Mouse (Mus musculus): ENCODE measurements around the gene Cntnap2.
"Not testable (repeated sequence)": the region's sequence is repeated elsewhere in the genome, so short reads cannot be mapped to it uniquely, and the experiment has no call there.

Gene Cntnap2

GRCm38 (mm10) chr6:47285742-47286141, 2226.6 kb downstream of the Cntnap2 start:
- in situ Hi-C loops (cut with MboI, MseI) = no loop called here

DNA sequence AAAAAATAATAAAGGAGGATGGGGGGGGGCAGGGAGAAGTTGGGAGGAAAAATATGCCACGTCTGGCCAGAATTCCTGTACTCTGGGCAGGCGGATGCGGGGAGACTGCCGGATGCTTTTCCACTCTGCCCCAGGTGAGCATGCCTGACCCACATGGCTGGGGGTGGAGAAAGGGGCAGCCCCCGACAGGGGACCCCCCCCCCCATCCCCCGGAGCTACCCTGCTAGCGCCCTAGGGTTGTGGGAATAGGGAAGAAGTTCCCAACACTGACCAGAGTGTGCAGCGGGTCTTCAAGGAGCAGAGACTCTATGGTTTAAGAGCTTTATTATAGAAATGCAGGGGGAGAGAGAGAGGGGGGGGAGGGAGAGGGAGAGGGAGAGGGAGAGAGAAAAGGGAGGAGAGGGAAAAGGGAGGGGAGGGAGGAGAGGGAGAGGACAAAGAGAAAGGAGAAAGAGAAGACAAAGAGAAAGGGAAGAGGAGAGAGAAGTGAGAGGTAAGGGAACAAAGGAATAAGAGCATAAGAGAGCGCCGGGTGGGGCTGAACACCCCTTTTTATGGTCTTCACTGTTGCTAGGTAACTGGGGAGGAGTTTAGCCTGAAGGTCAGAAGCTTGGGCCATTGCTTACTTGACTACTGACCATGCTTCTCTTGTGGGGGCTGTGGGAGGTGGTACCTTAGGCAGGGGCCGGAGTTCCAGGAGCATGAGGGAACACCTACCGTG, 2227.2 kb downstream of the Cntnap2 start:
- in situ Hi-C loops (cut with MboI, MseI) = not testable (repeated sequence)

DNA sequence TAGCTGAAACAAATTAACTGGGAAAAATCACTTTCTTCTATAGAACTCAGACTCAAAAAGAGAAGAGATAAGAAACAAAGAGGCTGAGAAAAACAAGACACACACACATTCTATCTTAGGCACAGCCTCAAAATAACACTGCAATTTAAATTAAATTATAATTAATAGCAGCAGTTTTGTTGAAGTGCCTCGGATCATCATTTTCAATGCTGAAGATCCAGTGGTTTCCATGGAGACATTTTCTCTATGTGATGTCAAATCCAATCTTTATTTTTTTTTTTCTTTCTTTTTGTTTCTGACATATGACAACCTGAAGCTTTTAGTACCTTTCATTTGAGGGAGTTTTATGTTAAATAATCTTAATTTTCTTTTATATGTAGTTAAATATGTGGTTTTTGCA, 2228.6 kb downstream of the Cntnap2 start:
- in situ Hi-C loops (cut with MboI, MseI) = no loop called here

- in situ Hi-C loops (cut with MboI, MseI) = no loop called here
Measured at GRCm38 (mm10) chr6:47291973-47292372, 2232.8 kb downstream of the Cntnap2 start.

- in situ Hi-C loops (cut with MboI, MseI) = no loop called here
Measured at GRCm38 (mm10) chr6:47292437-47292836, 2233.3 kb downstream of the Cntnap2 start.

GRCm38 (mm10) chr6:47294433-47294832, 2235.3 kb downstream of the Cntnap2 start:
- in situ Hi-C loops (cut with MboI, MseI) = no loop called here

DNA sequence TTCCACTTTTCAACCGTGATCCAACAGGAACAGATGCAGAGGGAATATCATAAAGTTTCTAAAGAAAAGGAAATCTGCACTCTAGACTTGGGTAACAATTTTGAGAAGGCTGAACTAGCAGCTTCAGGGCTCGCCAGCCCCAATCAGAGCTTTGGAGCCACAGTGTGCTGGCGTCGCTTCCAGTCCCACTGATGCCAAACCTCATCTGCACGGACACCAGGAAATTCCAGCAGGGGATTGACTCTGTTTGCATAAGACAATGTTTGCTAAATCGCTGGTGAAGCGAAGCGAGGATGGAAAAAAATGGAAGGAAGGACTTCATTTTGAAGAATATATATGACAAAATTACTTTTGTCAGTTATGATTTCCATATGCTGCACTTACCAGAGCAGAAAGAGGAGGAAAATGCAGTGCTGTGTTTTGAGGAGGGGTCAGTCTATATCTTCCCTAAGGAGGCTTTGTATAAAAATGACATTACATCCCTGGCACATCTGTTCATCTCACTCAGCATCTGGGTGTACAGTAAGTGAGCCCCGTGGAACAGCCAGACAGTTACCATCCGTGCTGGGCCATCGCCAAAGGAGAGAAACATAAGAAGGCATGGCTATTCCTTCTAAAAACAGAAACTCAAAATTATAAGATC, 2245.8 kb downstream of the Cntnap2 start:
- in situ Hi-C loops (cut with MboI, MseI) = no loop called here

GRCm38 (mm10) chr6:47306065-47306798, 2247.1 kb downstream of the Cntnap2 start:
- in situ Hi-C loops (cut with MboI, MseI) = no loop called here

DNA sequence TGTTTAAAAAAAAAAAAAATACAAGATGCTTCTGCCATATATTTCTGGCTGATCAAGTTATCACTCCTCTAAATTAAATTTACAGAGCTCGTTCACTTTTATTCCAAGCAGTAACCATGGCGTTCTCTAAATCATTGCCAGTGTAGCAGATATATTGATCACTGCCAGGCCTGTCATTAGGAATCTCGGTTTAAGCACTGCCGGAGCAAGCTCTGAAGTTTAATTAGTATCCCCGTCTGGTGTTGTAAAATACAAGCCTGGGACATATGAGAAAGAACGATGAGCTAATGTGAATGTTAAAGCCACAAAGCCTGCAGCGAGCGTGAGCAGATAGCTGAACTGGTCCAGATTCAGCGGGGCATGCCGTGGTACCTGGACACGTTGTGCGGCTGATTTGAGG, 2247.8 kb downstream of the Cntnap2 start:
- in situ Hi-C loops (cut with MboI, MseI) = no loop called here

GRCm38 (mm10) chr6:47314507-47315334, 2255.6 kb downstream of the Cntnap2 start:
- in situ Hi-C loops (cut with MboI, MseI) = loop anchor here (5.0 to 10.0 kb wide), 6 partner anchors 58 to 450 kb away; no protein-coding TSS in a partner anchor

GRCm38 (mm10) chr6:47315454-47315853, 2256.3 kb downstream of the Cntnap2 start:
- in situ Hi-C loops (cut with MboI, MseI) = loop anchor here (5.0 to 10.0 kb wide), 5 partner anchors 57 to 449 kb away; no protein-coding TSS in a partner anchor

DNA sequence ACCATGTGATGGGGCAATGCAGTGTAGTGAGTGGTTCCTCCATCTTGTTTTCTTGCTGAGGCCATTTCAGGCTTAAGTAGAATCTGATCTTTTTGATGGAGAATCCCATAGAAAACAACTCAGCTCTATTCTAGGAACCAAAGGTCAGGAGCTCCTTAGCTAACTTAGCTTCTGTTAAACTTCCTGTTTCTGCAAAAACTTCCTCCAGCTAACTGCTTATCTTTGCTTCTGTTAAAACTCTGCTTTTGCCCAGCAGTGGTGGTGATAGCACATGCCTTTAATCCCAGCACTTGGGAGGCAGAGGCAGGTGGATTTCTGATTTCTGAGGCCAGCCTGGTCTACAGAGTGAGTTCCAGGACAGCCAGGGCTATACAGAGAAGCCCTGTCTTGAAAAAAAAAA, 2258.1 kb downstream of the Cntnap2 start:
- in situ Hi-C loops (cut with MboI, MseI) = loop anchor here (5.0 to 10.0 kb wide), 5 partner anchors 55 to 448 kb away; no protein-coding TSS in a partner anchor

DNA sequence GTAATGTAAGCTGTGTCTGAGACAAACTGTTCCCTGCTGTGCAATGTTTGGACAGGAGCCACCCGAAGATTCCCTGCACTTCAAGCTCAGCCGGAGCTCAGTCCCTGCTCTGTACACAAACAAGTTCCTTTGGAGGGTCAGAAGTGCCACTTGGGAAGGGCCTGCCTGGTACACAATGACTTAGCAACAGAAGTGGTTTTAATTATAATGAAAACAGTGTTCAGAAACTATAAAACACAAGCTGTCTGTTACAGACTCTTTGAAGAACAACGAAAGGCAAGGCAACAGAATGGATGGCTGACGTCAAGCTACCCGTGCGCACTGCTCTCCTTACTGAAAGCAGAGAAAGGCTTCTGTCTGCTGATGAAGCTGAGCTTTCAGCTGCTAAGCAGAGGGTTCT, 2259.5 kb downstream of the Cntnap2 start:
- in situ Hi-C loops (cut with MboI, MseI) = loop anchor here (5.0 to 10.0 kb wide), 5 partner anchors 54 to 446 kb away; no protein-coding TSS in a partner anchor

DNA sequence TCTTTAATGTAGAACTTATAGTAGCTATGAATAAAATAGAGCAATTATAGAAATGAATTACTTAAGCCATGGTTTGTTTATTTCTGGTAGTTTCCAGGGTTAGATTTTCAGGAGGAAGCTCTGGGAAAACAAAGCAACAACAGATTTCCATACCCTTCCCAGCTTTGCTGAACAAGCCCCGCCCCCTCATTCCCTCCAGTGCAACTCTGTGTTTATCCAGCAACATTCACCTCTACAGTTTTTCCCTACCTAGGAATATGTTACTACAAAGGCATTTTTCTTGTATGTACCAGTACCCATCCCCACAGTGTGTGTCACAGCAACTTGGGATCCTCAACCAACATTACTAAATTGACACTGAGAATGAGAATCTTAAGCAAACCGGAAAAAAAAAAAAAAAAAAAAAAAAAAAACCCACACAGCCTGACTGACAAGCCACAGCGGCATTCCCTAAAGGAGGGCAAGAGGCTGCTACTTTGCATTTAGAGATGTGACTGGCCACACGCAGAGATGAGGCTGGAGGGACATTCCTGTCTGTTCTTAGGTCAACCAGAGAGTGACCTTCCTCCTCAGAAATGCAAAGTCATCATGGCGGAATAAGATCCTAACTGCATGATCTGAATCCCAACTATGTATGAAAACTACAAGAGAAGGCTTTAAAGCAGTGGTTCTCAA, 2260.3 kb downstream of the Cntnap2 start:
- in situ Hi-C loops (cut with MboI, MseI) = loop anchor here (5.0 to 10.0 kb wide), 5 partner anchors 53 to 445 kb away; no protein-coding TSS in a partner anchor

GRCm38 (mm10) chr6:47323169-47323835, 2264.1 kb downstream of the Cntnap2 start:
- in situ Hi-C loops (cut with MboI, MseI) = no loop called here

- in situ Hi-C loops (cut with MboI, MseI) = no loop called here
Measured at GRCm38 (mm10) chr6:47323886-47324285, 2264.7 kb downstream of the Cntnap2 start.

DNA sequence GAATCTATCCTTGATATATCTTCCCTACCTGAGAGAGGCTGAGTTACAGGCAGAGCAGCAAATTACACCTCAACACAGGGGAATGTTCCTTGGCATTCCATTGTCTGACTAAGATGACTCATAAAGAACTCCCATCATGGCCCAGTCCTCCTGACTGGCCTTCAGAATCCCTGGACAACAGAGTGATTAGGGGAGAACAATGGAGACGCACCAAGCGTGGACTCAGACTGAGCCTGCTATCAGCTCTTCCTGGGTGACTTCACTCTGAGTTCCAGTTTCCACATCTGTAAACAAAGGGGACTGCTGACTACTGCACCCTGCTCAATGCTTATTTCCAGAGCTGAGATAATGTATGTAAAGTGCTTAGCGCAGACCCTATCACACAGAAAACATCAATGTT, 2269.1 kb downstream of the Cntnap2 start:
- in situ Hi-C loops (cut with MboI, MseI) = no loop called here

- in situ Hi-C loops (cut with MboI, MseI) = no loop called here
Measured at GRCm38 (mm10) chr6:47329212-47329611, 2270.1 kb downstream of the Cntnap2 start.

- in situ Hi-C loops (cut with MboI, MseI) = no loop called here
Measured at GRCm38 (mm10) chr6:47333016-47333415, 2273.9 kb downstream of the Cntnap2 start.

DNA sequence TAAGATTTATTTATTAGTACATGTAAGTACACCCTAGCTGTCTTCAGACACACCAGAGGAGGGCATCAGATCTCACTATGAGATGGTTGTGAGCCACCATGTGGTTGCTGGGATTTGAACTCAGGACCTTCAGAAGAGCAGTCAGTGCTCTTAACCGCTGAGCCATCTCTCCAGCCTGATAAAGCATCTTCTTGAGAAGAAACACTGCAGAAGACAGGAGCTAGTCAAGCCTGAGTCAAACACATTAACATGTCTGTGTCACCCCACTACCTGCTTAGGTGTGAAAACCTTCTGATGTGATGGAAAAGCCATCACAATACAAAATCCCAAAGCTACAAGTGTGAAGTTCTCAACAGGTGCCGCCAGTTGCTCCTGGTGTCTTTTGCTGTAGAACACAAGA, 2275.2 kb downstream of the Cntnap2 start:
- in situ Hi-C loops (cut with MboI, MseI) = no loop called here

Measured in T-helper 17 cell (primary cell).